Mouse (Mus musculus) limb, embryonic 14.5 days (tissue): ENCODE data around the gene Aars2. TPM values are rescaled to one million over a fixed set of nuclear protein-coding genes. Genes with fewer than 3 reads are reported as not detected.

Experiments used
- ATAC-seq: fragments of 200-750 bp; cut with Nextera tagmentation; 2 replicates; pipeline ENCODE4 v1.8.0; 2017; ENCODE audit warnings: low read depth, moderate number of reproducible peaks, moderate TSS enrichment; ENCODE audit not compliant: low FRiP score
- DNase-seq: peaks from one replicate; pipeline ENCODE4 v3.0.0-alpha.2; 2015; ENCODE audit warnings: low spot score
- H3K27ac ChIP-seq: fragments of 300-500 bp; sonication (generic); replicated peaks from 2 replicates; pipeline ENCODE4 v1.5.1; 2014; ENCODE audit warnings: low read depth, mild to moderate bottlenecking, low read length, moderate library complexity, mixed read lengths
- H3K27me3 ChIP-seq: fragments of 300-500 bp; sonication (generic); 2 replicates; pipeline ENCODE4 v1.6.1; 2014; ENCODE audit warnings: low read length, mixed read lengths; ENCODE audit not compliant: control insufficient read depth, insufficient read depth
- H3K36me3 ChIP-seq: fragments of 300-500 bp; sonication (generic); 2 replicates; pipeline ENCODE4 v1.6.1; 2014; ENCODE audit warnings: mild to moderate bottlenecking, low read length, moderate library complexity, mixed read lengths; ENCODE audit not compliant: control insufficient read depth, insufficient read depth
- H3K4me1 ChIP-seq: fragments of 300-500 bp; sonication (generic); 2 replicates; pipeline ENCODE4 v1.6.1; 2014; ENCODE audit warnings: antibody characterized with exemption, low read length, mixed read lengths; ENCODE audit not compliant: control insufficient read depth, insufficient read depth
- H3K4me2 ChIP-seq: fragments of 300-500 bp; sonication (generic); replicated peaks from 2 replicates; pipeline ENCODE4 v1.6.1; 2014; ENCODE audit warnings: low read depth, mild to moderate bottlenecking, low read length, moderate library complexity; ENCODE audit not compliant: severe bottlenecking
- H3K4me3 ChIP-seq: fragments of 300-500 bp; sonication (generic); replicated peaks from 2 replicates; pipeline ENCODE4 v1.5.1; 2014; ENCODE audit warnings: low read length
- H3K9ac ChIP-seq: fragments of 300-500 bp; sonication (generic); 2 replicates; pipeline ENCODE4 v1.6.1; 2014; ENCODE audit warnings: mild to moderate bottlenecking, low read depth, low read length, moderate library complexity; ENCODE audit not compliant: severe bottlenecking
- H3K9me3 ChIP-seq: fragments of 300-500 bp; sonication (generic); 2 replicates; pipeline ENCODE4 v1.6.1; 2016; ENCODE audit warnings: low read length; ENCODE audit not compliant: control insufficient read depth
- POLR2A ChIP-seq: fragments of 200-500 bp; IDR thresholded peaks from 2 replicates; pipeline ENCODE4 v1.8.0; 2012; ENCODE audit warnings: inconsistent platforms, mild to moderate bottlenecking, moderate library complexity, borderline replicate concordance; ENCODE audit not compliant: insufficient read depth, insufficient read length; ENCODE audit errors: extremely low read depth
- WGBS: fragments of 180-500 bp; shearing (Covaris S2); extraction: QIAGEN DNeasy Blood & Tissue Kit; methylation state at CpG from one replicate; pipeline ENCODE4 v1.1.7; 2014; 5-methylcytosine and 5-hydroxymethylcytosine counted together
- polyA plus RNA-seq, 2 experiments: library from polyadenylated mRNA; depleted of rRNA in 1 of 2; stranded (reverse) in 1 of 2; unstranded in 1 of 2; fragments of >200 nt; fragmentation: Nextera tagmentation in 1 of 2; extraction: Ambion mirVana in 1 of 2; gene quantifications; 2 replicates each; pipeline versions ENCODE4 v1.2.1 to v1.2.3; 2012 to 2014

The Aars2 gene
- polyA plus RNA-seq, 2 experiments, result 13.0 to 20.8 TPM

- no peak for TF ChIP-seq POLR2A
- no peaks in the 10 kb centered on the region for H3K4me1 ChIP-seq
- H3K9ac ChIP-seq, result no peak overlapping the region
- no peaks in the 10 kb centered on the region for H3K27me3 ChIP-seq
- no peak for ATAC-seq
- DNase-seq, result no peak
- no peaks in the 10 kb centered on the region for H3K9me3 ChIP-seq
- H3K4me2 ChIP-seq, result no peak overlapping the region
- 92% methylated on average over 28 of the region's 28 CpGs for WGBS
- H3K27ac ChIP-seq, result no peak overlapping the region
- H3K4me3 ChIP-seq, result no peak overlapping the region
- peaks cover 42% of the 10 kb centered on the region for H3K36me3 ChIP-seq
These were observed 11.0 kb downstream of the Aars2 start for GRCm38 (mm10) chr17:45517549-45518215.

GRCm38 (mm10) chr17:45518766-45519475, 12.3 kb downstream of the Aars2 start:
- H3K27me3 ChIP-seq, result no peaks in the 10 kb centered on the region
- no peak for ATAC-seq
- H3K9me3 ChIP-seq, result no peaks in the 10 kb centered on the region
- peaks cover 5% of the 10 kb centered on the region; the same call in 1 of the 2 replicates for H3K4me1 ChIP-seq
- no peak overlapping the region for H3K4me2 ChIP-seq
- DNase-seq, result no peak
- no peak overlapping the region for H3K9ac ChIP-seq
- no peak overlapping the region for H3K27ac ChIP-seq
- no peak for TF ChIP-seq POLR2A
- no peak overlapping the region for H3K4me3 ChIP-seq
- H3K36me3 ChIP-seq, result peaks cover 42% of the 10 kb centered on the region
- 67% methylated on average over 12 of the region's 12 CpGs for WGBS

GRCm38 (mm10) chr17:45520136-45520535, 13.5 kb downstream of the Aars2 start:
- 56% methylated on average over 11 of the region's 11 CpGs for WGBS
- TF ChIP-seq POLR2A, result no peak
- Histone ChIP-seq H3K9ac (no peak overlapping the region), H3K9me3 (no peaks in the 10 kb centered on the region), H3K4me3 (no peak overlapping the region), H3K4me2 (no peak overlapping the region), H3K36me3 (peaks cover 42% of the 10 kb centered on the region), H3K27me3 (no peaks in the 10 kb centered on the region), H3K4me1 (peaks cover 5% of the 10 kb centered on the region; the same call in 1 of the 2 replicates), H3K27ac (no peak overlapping the region)
- ATAC-seq (no peak), DNase-seq (no peak)

GRCm38 (mm10) chr17:45523263-45523662, 16.6 kb downstream of the Aars2 start, which contains the start of gene Tcte1:
Gene Tcte1 (plus strand): TSS chr17:45523434.
- Histone ChIP-seq H3K9ac (peak within 1 kb of the TSS; percentile 55), H3K4me2 (peak within 1 kb of the TSS; percentile 69), H3K27ac (no peak within 1 kb of the TSS), H3K27me3 (no peaks in the 10 kb centered on the region), H3K9me3 (no peaks in the 10 kb centered on the region), H3K4me3 (peak within 1 kb of the TSS; percentile 35), H3K36me3 (peaks cover 25% of the 10 kb centered on the region), H3K4me1 (peaks cover 5% of the 10 kb centered on the region; the same call in 1 of the 2 replicates)
- no peak for TF ChIP-seq POLR2A
- peak; percentile 77 for ATAC-seq
- WGBS, result under 1% methylated on average over 20 of the region's 21 CpGs
- peak; percentile 71 for DNase-seq

GRCm38 (mm10) chr17:45524961-45525360, 18.3 kb downstream of the Aars2 start:
- peaks cover 8% of the 10 kb centered on the region for H3K36me3 ChIP-seq
- no peak overlapping the region for H3K9ac ChIP-seq
- H3K4me2 ChIP-seq, result no peak overlapping the region
- ATAC-seq (no peak), DNase-seq (no peak)
- peaks cover 9% of the 10 kb centered on the region for H3K27me3 ChIP-seq
- WGBS, result 27% methylated on average over 4 of the region's 4 CpGs
- H3K27ac ChIP-seq, result no peak overlapping the region
- no peak overlapping the region for H3K4me3 ChIP-seq
- H3K4me1 ChIP-seq, result peaks cover 5% of the 10 kb centered on the region; the same call in 1 of the 2 replicates
- no peaks in the 10 kb centered on the region for H3K9me3 ChIP-seq
- TF ChIP-seq POLR2A, result no peak
